Mouse (Mus musculus) gastrocnemius, postnatal 36 days (tissue): Measurements from ENCODE around the gene Pgm5. TPM values are rescaled to one million over a fixed set of nuclear protein-coding genes. Genes with fewer than 3 reads are reported as not detected.

Experiments used
- DNase-seq, 2 experiments: peaks; one replicate each; pipeline ENCODE4 v3.0.0; 2022
- intact Hi-C: fragments of 180-260 bp; cut with DNase I; formaldehyde crosslinking; loops from one replicate; pipeline ENCODE4 v1.15.1; 2025
- total RNA-seq, 2 experiments: library from RNA; stranded (reverse); gene quantifications; 2 replicates each; pipeline ENCODE4 v1.2.3; 2021

Gene Pgm5
- total RNA-seq, 2 experiments from 2014 or later: 9.0 to 10.6 TPM

GRCm38 (mm10) chr19:24673762-24674161 is 187.9 kb downstream of the Pgm5 start, which contains the start of gene Tmem252:
TSS of gene Tmem252 (plus strand) at chr19:24674008.
- DNase-seq: no peak
- intact Hi-C loops: no loop called here

GRCm38 (mm10) chr19:24673331-24673730 is 188.3 kb downstream of the Pgm5 start:
- DNase-seq: no peak
- intact Hi-C loops: no loop called here

- intact Hi-C loops: no loop called here
- DNase-seq: no peak
Observed at GRCm38 (mm10) chr19:24672366-24672960, 189.2 kb downstream of the Pgm5 start.

GRCm38 (mm10) chr19:24671571-24671970 is 190.1 kb downstream of the Pgm5 start:
- intact Hi-C loops: no loop called here
- no peak for DNase-seq

- no peak for DNase-seq
- intact Hi-C loops: no loop called here
Observed at GRCm38 (mm10) chr19:24667527-24667926, 194.1 kb downstream of the Pgm5 start.

GRCm38 (mm10) chr19:24665771-24666170 is 195.9 kb downstream of the Pgm5 start:
- intact Hi-C loops: no loop called here

GRCm38 (mm10) chr19:24662346-24662745 is 199.3 kb downstream of the Pgm5 start:
- intact Hi-C loops: no loop called here
- DNase-seq: no peak

More at GRCm38 (mm10) chr19:24665771-24666170, 195.9 kb downstream of the Pgm5 start:
- DNase-seq: no peak

GRCm38 (mm10) chr19:24656981-24657380 is 204.7 kb downstream of the Pgm5 start:
- intact Hi-C loops: no loop called here

GRCm38 (mm10) chr19:24653230-24653799 is 208.3 kb downstream of the Pgm5 start:
- intact Hi-C loops: no loop called here
- DNase-seq: no peak

More at GRCm38 (mm10) chr19:24656981-24657380, 204.7 kb downstream of the Pgm5 start:
- no peak for DNase-seq

- intact Hi-C loops: no loop called here
Observed at GRCm38 (mm10) chr19:24652342-24653019, 209.2 kb downstream of the Pgm5 start.

GRCm38 (mm10) chr19:24651595-24651994 is 210.1 kb downstream of the Pgm5 start:
- DNase-seq: no peak
- intact Hi-C loops: no loop called here

More at GRCm38 (mm10) chr19:24652342-24653019, 209.2 kb downstream of the Pgm5 start:
- DNase-seq: no peak

- intact Hi-C loops: no loop called here
Observed at GRCm38 (mm10) chr19:24650428-24650827, 211.2 kb downstream of the Pgm5 start.

GRCm38 (mm10) chr19:24648016-24648415 is 213.6 kb downstream of the Pgm5 start:
- intact Hi-C loops: no loop called here
- no peak for DNase-seq

More at GRCm38 (mm10) chr19:24650428-24650827, 211.2 kb downstream of the Pgm5 start:
- no peak for DNase-seq

GRCm38 (mm10) chr19:24646162-24646829 is 215.4 kb downstream of the Pgm5 start:
- DNase-seq: no peak
- intact Hi-C loops: no loop called here

- peak in 1 of 2 experiments; percentile 4 for DNase-seq
Observed at GRCm38 (mm10) chr19:24644971-24645370, 216.7 kb downstream of the Pgm5 start.

GRCm38 (mm10) chr19:24640982-24641381 is 220.7 kb downstream of the Pgm5 start:
- intact Hi-C loops: no loop called here
- no peak for DNase-seq

More at GRCm38 (mm10) chr19:24644971-24645370, 216.7 kb downstream of the Pgm5 start:
- intact Hi-C loops: no loop called here

GRCm38 (mm10) chr19:24637988-24638387 is 223.7 kb downstream of the Pgm5 start:
- intact Hi-C loops: no loop called here

GRCm38 (mm10) chr19:24636616-24637015 is 225.0 kb downstream of the Pgm5 start:
- intact Hi-C loops: no loop called here

More at GRCm38 (mm10) chr19:24637988-24638387, 223.7 kb downstream of the Pgm5 start:
- no peak for DNase-seq

GRCm38 (mm10) chr19:24634602-24635001 is 227.1 kb downstream of the Pgm5 start:
- peak; percentile 18 to 45 for DNase-seq
- intact Hi-C loops: loop anchor here (5.0 kb wide), 1 partner anchor 332 kb away; no protein-coding TSS in a partner anchor

More at GRCm38 (mm10) chr19:24636616-24637015, 225.0 kb downstream of the Pgm5 start:
- no peak for DNase-seq
